ENCODE assay signal across 8 mouse cellular contexts in the genomic region with DNA sequence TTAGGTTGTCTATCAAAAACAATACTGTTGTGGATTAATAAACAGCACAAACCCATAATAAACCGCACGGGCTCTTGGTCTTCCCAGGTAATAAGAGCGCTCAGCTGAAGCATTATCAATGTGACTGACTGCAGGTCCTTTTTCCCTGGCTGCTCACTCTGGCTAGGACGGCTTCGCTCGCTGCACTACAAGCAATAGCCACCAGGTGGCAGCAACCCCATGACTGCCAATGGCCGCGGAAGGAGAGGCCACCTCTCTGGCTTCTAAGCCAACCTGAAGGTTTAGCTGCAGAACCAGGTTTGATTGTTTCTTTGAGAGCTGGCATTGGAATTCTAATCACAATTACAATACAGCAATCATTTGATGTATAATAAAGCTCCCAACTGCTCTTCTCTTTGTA. TPM values are rescaled to one million over a fixed set of nuclear protein-coding genes. Genes with fewer than 3 reads are reported as not detected.
DNase-seq lines count a peak whose midpoint lies in the region; ATAC-seq lines count a peak whose summit lies in the region.

No protein-coding gene starts in this region.

- H3K9me3 ChIP-seq in forebrain, embryonic 10.5 days, result 0 out of 2 replicates have a peak, but pooled peaks cover 5% of the 10 kb centered on the region
- H3K9me3 ChIP-seq in forebrain, embryonic 13.5 days (replicated peaks), result no peaks in the 10 kb centered on the region
- no peaks in the 10 kb centered on the region for H3K9me3 ChIP-seq in intestine, embryonic 15.5 days
- no peaks in the 10 kb centered on the region for H3K9me3 ChIP-seq in midbrain, embryonic 13.5 days

- intact Hi-C loops in left cerebral cortex, postnatal 14 days (cut with DNase I), result no loop called here

- no peak overlapping the region for H3K4me2 ChIP-seq in forebrain, embryonic 13.5 days
- no peak overlapping the region for H3K4me2 ChIP-seq in intestine, embryonic 15.5 days (replicated peaks)
- no peak overlapping the region for H3K4me2 ChIP-seq in midbrain, embryonic 13.5 days (replicated peaks)

- no peaks in the 10 kb centered on the region for H3K27me3 ChIP-seq in forebrain, embryonic 10.5 days (ENCODE audit: poor library complexity, severe bottlenecking)
- H3K27me3 ChIP-seq in forebrain, embryonic 13.5 days, result no peaks in the 10 kb centered on the region
- no peaks in the 10 kb centered on the region for H3K27me3 ChIP-seq in intestine, embryonic 15.5 days (replicated peaks)
- no peaks in the 10 kb centered on the region for H3K27me3 ChIP-seq in midbrain, embryonic 13.5 days

- H3K4me3 ChIP-seq in forebrain, embryonic 10.5 days, result no peak overlapping the region
- H3K4me3 ChIP-seq in forebrain, embryonic 13.5 days, result no peak overlapping the region
- H3K4me3 ChIP-seq in intestine, embryonic 15.5 days (replicated peaks), result no peak overlapping the region
- no peak overlapping the region for H3K4me3 ChIP-seq in midbrain, embryonic 13.5 days (replicated peaks)

- no peak; the same call in none of the 2 replicates for ATAC-seq in forebrain, embryonic 13.5 days
- ATAC-seq in intestine, embryonic 15.5 days, result peak; percentile 79
- ATAC-seq in midbrain, embryonic 13.5 days, result peak; percentile 80

- no peaks in the 10 kb centered on the region for H3K36me3 ChIP-seq in forebrain, embryonic 10.5 days (replicated peaks)
- no peaks in the 10 kb centered on the region for H3K36me3 ChIP-seq in forebrain, embryonic 13.5 days (ENCODE audit: poor library complexity, severe bottlenecking)
- no peaks in the 10 kb centered on the region for H3K36me3 ChIP-seq in intestine, embryonic 15.5 days
- H3K36me3 ChIP-seq in midbrain, embryonic 13.5 days, result no peaks in the 10 kb centered on the region

- peaks cover 9% of the 10 kb centered on the region for H3K4me1 ChIP-seq in forebrain, embryonic 10.5 days
- peaks cover 13% of the 10 kb centered on the region for H3K4me1 ChIP-seq in forebrain, embryonic 13.5 days
- no peaks in the 10 kb centered on the region for H3K4me1 ChIP-seq in intestine, embryonic 15.5 days (replicated peaks)
- H3K4me1 ChIP-seq in midbrain, embryonic 13.5 days (replicated peaks), result peaks cover 9% of the 10 kb centered on the region

- no peak overlapping the region for H3K9ac ChIP-seq in forebrain, embryonic 13.5 days
- no peak overlapping the region for H3K9ac ChIP-seq in intestine, embryonic 15.5 days
- no peak overlapping the region for H3K9ac ChIP-seq in midbrain, embryonic 13.5 days (replicated peaks)

- peak; percentile 85 for DNase-seq in forebrain, embryonic 10.5 days (ENCODE audit: extremely low spot score, low spot score)
- DNase-seq in cerebellum, adult 9-10 months, result peak; percentile 58
- peak; percentile 65 to 77 for DNase-seq in frontal cortex, postnatal 36 days (ENCODE audit: low spot score in 2 of 2)
- peak; percentile 42 to 82 for DNase-seq in left cerebral cortex, postnatal 14 days (ENCODE audit: low spot score in 2 of 2)
- peak; percentile 30 to 74 for DNase-seq in spleen, adult 18-20 months

- whole genome bisulfite sequencing in forebrain, embryonic 10.5 days, result 11% methylated on average over 8 of the region's 8 CpGs
- 9% methylated on average over 8 of the region's 8 CpGs for WGBS in forebrain, embryonic 13.5 days
- 5% methylated on average over 8 of the region's 8 CpGs for WGBS in intestine, embryonic 15.5 days
- 9% methylated on average over 8 of the region's 8 CpGs for WGBS in midbrain, embryonic 13.5 days

- no peak overlapping the region for H3K27ac ChIP-seq in forebrain, embryonic 10.5 days
- H3K27ac ChIP-seq in forebrain, embryonic 13.5 days, result no peak overlapping the region
- H3K27ac ChIP-seq in intestine, embryonic 15.5 days, result no peak overlapping the region
- no peak overlapping the region for H3K27ac ChIP-seq in midbrain, embryonic 13.5 days

RNA-seq across cellular contexts. Expression of a gene that starts 37.8 kb away (rescaled TPM):
- polyA plus RNA-seq in forebrain, embryonic 10.5 days (2016; fragmentation: Nextera tagmentation; extraction: Ambion mirVana), result 0.25 and 0.27 TPM in 2 replicates
- polyA plus RNA-seq in forebrain, embryonic 13.5 days (2015; fragmentation: Nextera tagmentation; extraction: Ambion mirVana), result 0.22 and 0.30 TPM in 2 replicates
- 6.6 and 6.8 TPM in 2 replicates for polyA plus RNA-seq in intestine, embryonic 15.5 days (2015; fragmentation: Nextera tagmentation; extraction: Ambion mirVana)
- total RNA-seq in left cerebral cortex, postnatal 14 days (2021), result 1 to 10 TPM; 2.9 to 3.5 TPM
- polyA plus RNA-seq in midbrain, embryonic 13.5 days (2015; fragmentation: Nextera tagmentation; extraction: Ambion mirVana), result 0.52 and 0.86 TPM in 2 replicates

RNA-seq across cellular contexts. Expression of a gene that starts 56.0 kb away (rescaled TPM):
- 102 and 111 TPM in 2 replicates for polyA plus RNA-seq in forebrain, embryonic 10.5 days (2016; fragmentation: Nextera tagmentation; extraction: Ambion mirVana)
- 177 and 182 TPM in 2 replicates for polyA plus RNA-seq in forebrain, embryonic 13.5 days (2015; fragmentation: Nextera tagmentation; extraction: Ambion mirVana)
- 71.4 and 83.5 TPM in 2 replicates for polyA plus RNA-seq in intestine, embryonic 15.5 days (2015; fragmentation: Nextera tagmentation; extraction: Ambion mirVana)
- 100 to 1,000 TPM; 137 to 146 TPM for total RNA-seq in left cerebral cortex, postnatal 14 days (2021)
- 184 and 211 TPM in 2 replicates for polyA plus RNA-seq in midbrain, embryonic 13.5 days (2015; fragmentation: Nextera tagmentation; extraction: Ambion mirVana)
